Mouse (Mus musculus): ENCODE data around the gene Rab10. TPM values are rescaled to one million over a fixed set of nuclear protein-coding genes. Genes with fewer than 3 reads are reported as not detected.

Gene Rab10
- polyA plus RNA-seq, 1 experiment from 2014 or later, result 176 TPM

GRCm38 (mm10) chr12:3344155-3344554 is 34.4 kb upstream of the Rab10 start:
- Histone ChIP-seq H3K36me3 (ENCODE audit: control insufficient read depth, insufficient read depth, low read length) (no peaks in the 10 kb centered on the region), H3K4me1 (ENCODE audit: control insufficient read depth, insufficient read depth, low read length) (no peaks in the 10 kb centered on the region), H3K4me3 (replicated peaks; ENCODE audit: low read depth, low read length) (no peak overlapping the region), H3K27me3 (ENCODE audit: control insufficient read depth, insufficient read depth, low read length) (no peaks in the 10 kb centered on the region), H3K9me3 (ENCODE audit: control insufficient read depth, low read length) (no peaks in the 10 kb centered on the region), H3K4me2 (ENCODE audit: low read length) (no peak overlapping the region), H3K9ac (replicated peaks; ENCODE audit: low read length) (no peak overlapping the region), H3K27ac (replicated peaks; ENCODE audit: low read depth, low read length) (no peak overlapping the region)
- DNase-seq (no peak), ATAC-seq (ENCODE audit: low FRiP score, low TSS enrichment) (no peak)
- WGBS, result 86% methylated on average over 2 of the region's 2 CpGs

- Histone ChIP-seq H3K4me1 (ENCODE audit: control insufficient read depth, insufficient read depth, low read length) (no peaks in the 10 kb centered on the region), H3K4me2 (ENCODE audit: low read length) (no peak overlapping the region), H3K4me3 (replicated peaks; ENCODE audit: low read depth, low read length) (no peak overlapping the region), H3K9me3 (ENCODE audit: control insufficient read depth, low read length) (no peaks in the 10 kb centered on the region), H3K9ac (replicated peaks; ENCODE audit: low read length) (no peak overlapping the region), H3K27me3 (ENCODE audit: control insufficient read depth, insufficient read depth, low read length) (no peaks in the 10 kb centered on the region), H3K36me3 (ENCODE audit: control insufficient read depth, insufficient read depth, low read length) (no peaks in the 10 kb centered on the region), H3K27ac (replicated peaks; ENCODE audit: low read depth, low read length) (no peak overlapping the region)
- 87% methylated on average over 1 of the region's 1 CpGs for WGBS
- DNase-seq (no peak), ATAC-seq (ENCODE audit: low FRiP score, low TSS enrichment) (no peak)
Observed at GRCm38 (mm10) chr12:3338931-3339330, 29.2 kb upstream of the Rab10 start.

- 81% methylated on average over 4 of the region's 4 CpGs for WGBS
- DNase-seq (no peak), ATAC-seq (ENCODE audit: low FRiP score, low TSS enrichment) (no peak)
- Histone ChIP-seq H3K9me3 (ENCODE audit: control insufficient read depth, low read length) (no peaks in the 10 kb centered on the region), H3K4me2 (ENCODE audit: low read length) (no peak overlapping the region), H3K4me3 (replicated peaks; ENCODE audit: low read depth, low read length) (no peak overlapping the region), H3K27ac (replicated peaks; ENCODE audit: low read depth, low read length) (no peak overlapping the region), H3K9ac (replicated peaks; ENCODE audit: low read length) (no peak overlapping the region), H3K36me3 (ENCODE audit: control insufficient read depth, insufficient read depth, low read length) (no peaks in the 10 kb centered on the region), H3K4me1 (ENCODE audit: control insufficient read depth, insufficient read depth, low read length) (no peaks in the 10 kb centered on the region), H3K27me3 (ENCODE audit: control insufficient read depth, insufficient read depth, low read length) (no peaks in the 10 kb centered on the region)
Observed at GRCm38 (mm10) chr12:3329677-3330076, 19.9 kb upstream of the Rab10 start.

- Histone ChIP-seq H3K4me2 (ENCODE audit: low read length) (no peak overlapping the region), H3K4me3 (replicated peaks; ENCODE audit: low read depth, low read length) (no peak overlapping the region), H3K27ac (replicated peaks; ENCODE audit: low read depth, low read length) (no peak overlapping the region), H3K4me1 (ENCODE audit: control insufficient read depth, insufficient read depth, low read length) (no peaks in the 10 kb centered on the region), H3K9ac (replicated peaks; ENCODE audit: low read length) (no peak overlapping the region), H3K36me3 (ENCODE audit: control insufficient read depth, insufficient read depth, low read length) (no peaks in the 10 kb centered on the region), H3K9me3 (ENCODE audit: control insufficient read depth, low read length) (no peaks in the 10 kb centered on the region), H3K27me3 (ENCODE audit: control insufficient read depth, insufficient read depth, low read length) (no peaks in the 10 kb centered on the region)
- DNase-seq (no peak), ATAC-seq (ENCODE audit: low FRiP score, low TSS enrichment) (no peak)
- WGBS, result 81% methylated on average over 2 of the region's 2 CpGs
Observed at GRCm38 (mm10) chr12:3325232-3325631, 15.5 kb upstream of the Rab10 start.

- ATAC-seq (ENCODE audit: low FRiP score, low TSS enrichment), result no peak
- Histone ChIP-seq H3K27me3 (ENCODE audit: control insufficient read depth, insufficient read depth, low read length) (no peaks in the 10 kb centered on the region), H3K9me3 (ENCODE audit: control insufficient read depth, low read length) (no peaks in the 10 kb centered on the region), H3K27ac (replicated peaks; ENCODE audit: low read depth, low read length) (no peak overlapping the region), H3K4me2 (ENCODE audit: low read length) (no peak overlapping the region), H3K36me3 (ENCODE audit: control insufficient read depth, insufficient read depth, low read length) (no peaks in the 10 kb centered on the region), H3K4me3 (replicated peaks; ENCODE audit: low read depth, low read length) (no peak overlapping the region), H3K9ac (replicated peaks; ENCODE audit: low read length) (no peak overlapping the region), H3K4me1 (ENCODE audit: control insufficient read depth, insufficient read depth, low read length) (no peaks in the 10 kb centered on the region)
- no peak for DNase-seq
- 80% methylated on average over 6 of the region's 6 CpGs for WGBS
Observed at GRCm38 (mm10) chr12:3323241-3323640, 13.5 kb upstream of the Rab10 start.

GRCm38 (mm10) chr12:3319377-3319776 is 9.6 kb upstream of the Rab10 start:
- DNase-seq (no peak), ATAC-seq (ENCODE audit: low FRiP score, low TSS enrichment) (no peak)
- Histone ChIP-seq H3K27ac (replicated peaks; ENCODE audit: low read depth, low read length) (no peak overlapping the region), H3K36me3 (ENCODE audit: control insufficient read depth, insufficient read depth, low read length) (no peaks in the 10 kb centered on the region), H3K4me2 (ENCODE audit: low read length) (no peak overlapping the region), H3K4me3 (replicated peaks; ENCODE audit: low read depth, low read length) (no peak overlapping the region), H3K27me3 (ENCODE audit: control insufficient read depth, insufficient read depth, low read length) (no peaks in the 10 kb centered on the region), H3K4me1 (ENCODE audit: control insufficient read depth, insufficient read depth, low read length) (no peaks in the 10 kb centered on the region), H3K9me3 (ENCODE audit: control insufficient read depth, low read length) (no peaks in the 10 kb centered on the region), H3K9ac (replicated peaks; ENCODE audit: low read length) (no peak overlapping the region)
- 84% methylated on average over 4 of the region's 4 CpGs for WGBS

- Histone ChIP-seq H3K4me1 (ENCODE audit: control insufficient read depth, insufficient read depth, low read length) (no peaks in the 10 kb centered on the region), H3K36me3 (ENCODE audit: control insufficient read depth, insufficient read depth, low read length) (no peaks in the 10 kb centered on the region), H3K27ac (replicated peaks; ENCODE audit: low read depth, low read length) (no peak overlapping the region), H3K4me3 (replicated peaks; ENCODE audit: low read depth, low read length) (no peak overlapping the region), H3K9ac (replicated peaks; ENCODE audit: low read length) (no peak overlapping the region), H3K9me3 (ENCODE audit: control insufficient read depth, low read length) (no peaks in the 10 kb centered on the region), H3K27me3 (ENCODE audit: control insufficient read depth, insufficient read depth, low read length) (no peaks in the 10 kb centered on the region), H3K4me2 (ENCODE audit: low read length) (no peak overlapping the region)
- no peak for DNase-seq
- WGBS, result 84% methylated on average over 3 of the region's 3 CpGs
- no peak for ATAC-seq (ENCODE audit: low FRiP score, low TSS enrichment)
Observed at GRCm38 (mm10) chr12:3316937-3317336, 7.2 kb upstream of the Rab10 start.

GRCm38 (mm10) chr12:3316083-3316482 is 6.3 kb upstream of the Rab10 start:
- Histone ChIP-seq H3K9me3 (ENCODE audit: control insufficient read depth, low read length) (no peaks in the 10 kb centered on the region), H3K4me3 (replicated peaks; ENCODE audit: low read depth, low read length) (no peak overlapping the region), H3K27ac (replicated peaks; ENCODE audit: low read depth, low read length) (no peak overlapping the region), H3K4me2 (ENCODE audit: low read length) (no peak overlapping the region), H3K9ac (replicated peaks; ENCODE audit: low read length) (no peak overlapping the region), H3K27me3 (ENCODE audit: control insufficient read depth, insufficient read depth, low read length) (no peaks in the 10 kb centered on the region), H3K36me3 (ENCODE audit: control insufficient read depth, insufficient read depth, low read length) (no peaks in the 10 kb centered on the region), H3K4me1 (ENCODE audit: control insufficient read depth, insufficient read depth, low read length) (no peaks in the 10 kb centered on the region)
- ATAC-seq (ENCODE audit: low FRiP score, low TSS enrichment), result no peak
- WGBS, result 53% methylated on average over 2 of the region's 2 CpGs
- DNase-seq, result no peak

- H3K9me3 ChIP-seq (ENCODE audit: control insufficient read depth, low read length), result no peaks in the 10 kb centered on the region
- H3K4me2 ChIP-seq (ENCODE audit: low read length), result no peak overlapping the region
- H3K4me1 ChIP-seq (ENCODE audit: control insufficient read depth, insufficient read depth, low read length), result peaks cover under 1% of the 10 kb centered on the region; the same call in 1 of the 2 replicates
- H3K27me3 ChIP-seq (ENCODE audit: control insufficient read depth, insufficient read depth, low read length), result no peaks in the 10 kb centered on the region
- no peaks in the 10 kb centered on the region for H3K36me3 ChIP-seq (ENCODE audit: control insufficient read depth, insufficient read depth, low read length)
- WGBS, result 85% methylated on average over 3 of the region's 3 CpGs
- DNase-seq (no peak), ATAC-seq (ENCODE audit: low FRiP score, low TSS enrichment) (no peak)
- H3K4me3 ChIP-seq (replicated peaks; ENCODE audit: low read depth, low read length), result no peak overlapping the region
- H3K27ac ChIP-seq (replicated peaks; ENCODE audit: low read depth, low read length), result no peak overlapping the region
- no peak overlapping the region for H3K9ac ChIP-seq (replicated peaks; ENCODE audit: low read length)
Observed at GRCm38 (mm10) chr12:3312886-3313285, 3.1 kb upstream of the Rab10 start.
